Mouse (Mus musculus) hindbrain, embryonic 11.5 days (tissue): ENCODE results near the gene Slc32a1. TPM values are rescaled to one million over a fixed set of nuclear protein-coding genes. Genes with fewer than 3 reads are reported as not detected.

Experiments
- ATAC-seq: fragments of 200-750 bp; cut with Nextera tagmentation; 2 replicates; pipeline ENCODE4 v1.8.0; 2017; ENCODE audit warnings: mild to moderate bottlenecking, moderate TSS enrichment, moderate library complexity; ENCODE audit not compliant: low FRiP score
- DNase-seq: peaks from one replicate; pipeline ENCODE4 v3.0.0-alpha.2; 2015; ENCODE audit warnings: low spot score
- H3K27ac ChIP-seq: fragments of 300-500 bp; sonication (generic); 2 replicates; pipeline ENCODE4 v1.5.1; 2014; ENCODE audit warnings: mild to moderate bottlenecking, low read depth, low read length
- H3K27me3 ChIP-seq: fragments of 300-500 bp; sonication (generic); 2 replicates; pipeline ENCODE4 v1.6.1; 2014; ENCODE audit warnings: mild to moderate bottlenecking, low read length, moderate library complexity, mixed read lengths; ENCODE audit not compliant: control insufficient read depth, insufficient read depth
- H3K36me3 ChIP-seq: fragments of 300-500 bp; sonication (generic); 2 replicates; pipeline ENCODE4 v1.6.1; 2014; ENCODE audit warnings: mild to moderate bottlenecking, low read length, moderate library complexity, mixed read lengths; ENCODE audit not compliant: control insufficient read depth, insufficient read depth
- H3K4me1 ChIP-seq: fragments of 300-500 bp; sonication (generic); replicated peaks from 2 replicates; pipeline ENCODE4 v1.6.1; 2014; ENCODE audit warnings: low read length, mixed read lengths; ENCODE audit not compliant: control insufficient read depth, insufficient read depth
- H3K4me2 ChIP-seq: fragments of 300-500 bp; sonication (generic); replicated peaks from 2 replicates; pipeline ENCODE4 v1.6.1; 2014; ENCODE audit warnings: mild to moderate bottlenecking, low read depth, low read length
- H3K4me3 ChIP-seq: fragments of 300-500 bp; sonication (generic); 2 replicates; pipeline ENCODE4 v1.5.1; 2014; ENCODE audit warnings: low read depth, low read length
- H3K9ac ChIP-seq: fragments of 300-500 bp; sonication (generic); 2 replicates; pipeline ENCODE4 v1.6.1; 2014; ENCODE audit warnings: low read depth, low read length
- H3K9me3 ChIP-seq: fragments of 300-500 bp; sonication (generic); 2 replicates; pipeline ENCODE4 v1.6.1; 2016; ENCODE audit warnings: low read length; ENCODE audit not compliant: control insufficient read depth
- WGBS: fragments of 180-500 bp; shearing (Covaris S2); extraction: QIAGEN DNeasy Blood & Tissue Kit; methylation state at CpG from one replicate; pipeline ENCODE4 v1.1.7; 2014; 5-methylcytosine and 5-hydroxymethylcytosine counted together
- polyA plus RNA-seq: library from polyadenylated mRNA; unstranded; fragments of >200 nt; fragmentation: Nextera tagmentation; extraction: Ambion mirVana; gene quantifications from 2 replicates; pipeline ENCODE4 v1.2.1, GENCODE M21; 2014

Slc32a1 gene
- polyA plus RNA-seq, 1 experiment from 2014 or later: 2.9 TPM

DNA sequence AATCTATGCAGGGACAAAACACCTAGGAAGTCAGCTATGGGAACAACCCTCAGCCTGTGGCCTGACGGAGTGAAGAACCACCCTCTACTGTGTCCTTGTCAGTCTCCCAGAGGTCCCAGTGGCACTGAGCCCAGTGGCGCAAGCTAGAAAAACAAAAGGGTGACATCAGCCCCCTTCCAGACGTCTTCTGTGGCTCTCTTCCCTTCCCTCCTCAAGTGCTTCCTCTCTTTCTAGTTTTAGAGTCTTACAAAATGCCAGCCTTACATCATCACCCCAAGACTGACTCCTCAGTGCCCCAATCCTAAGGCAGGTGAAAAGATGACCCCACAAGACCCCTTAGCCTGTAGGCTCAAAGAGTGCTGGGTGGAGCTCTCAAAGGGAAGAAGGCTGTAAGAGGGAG is 20.1 kb upstream of the Slc32a1 start:
- Histone ChIP-seq H3K27me3 (no peaks in the 10 kb centered on the region; the same call in 1 of the 2 replicates), H3K27ac (no peak overlapping the region), H3K4me1 (0 out of 2 replicates have a peak, but pooled peaks cover 2% of the 10 kb centered on the region), H3K4me2 (no peak overlapping the region), H3K9ac (no peak overlapping the region), H3K9me3 (no peaks in the 10 kb centered on the region), H3K4me3 (no peak overlapping the region), H3K36me3 (no peaks in the 10 kb centered on the region)
- ATAC-seq (no peak), DNase-seq (no peak)
- 64% methylated on average over 3 of the region's 3 CpGs for WGBS

DNA sequence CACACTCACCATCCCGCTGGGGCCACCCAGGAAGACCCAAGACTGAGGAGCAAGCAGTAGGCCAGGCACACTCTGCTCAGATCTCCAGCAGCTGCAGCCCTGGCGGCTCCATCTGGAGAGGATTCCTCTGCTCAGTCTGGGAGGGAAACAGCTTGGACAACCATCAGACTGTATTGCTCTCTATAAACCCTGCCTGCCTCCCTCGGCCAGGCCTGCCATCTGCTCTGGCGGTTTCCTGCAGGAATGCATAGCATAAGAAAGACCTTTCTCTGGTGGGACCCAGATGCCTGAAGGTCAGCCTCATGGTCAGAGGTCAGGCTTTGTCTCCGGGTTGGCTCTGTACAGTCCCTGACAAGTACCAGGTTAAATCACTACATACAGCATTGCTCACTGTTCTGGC is 19.3 kb upstream of the Slc32a1 start:
- H3K9ac ChIP-seq: no peak overlapping the region
- H3K4me2 ChIP-seq: no peak overlapping the region
- 0 out of 2 replicates have a peak, but pooled peaks cover 4% of the 10 kb centered on the region for H3K4me1 ChIP-seq
- WGBS: 44% methylated on average over 5 of the region's 5 CpGs
- H3K4me3 ChIP-seq: no peak overlapping the region
- H3K36me3 ChIP-seq: no peaks in the 10 kb centered on the region
- no peaks in the 10 kb centered on the region; the same call in none of the 2 replicates for H3K27me3 ChIP-seq
- H3K9me3 ChIP-seq: no peaks in the 10 kb centered on the region
- DNase-seq (peak; percentile 36), ATAC-seq (peak; percentile 40; the same call in 1 of the 2 replicates)
- H3K27ac ChIP-seq: no peak overlapping the region

DNA sequence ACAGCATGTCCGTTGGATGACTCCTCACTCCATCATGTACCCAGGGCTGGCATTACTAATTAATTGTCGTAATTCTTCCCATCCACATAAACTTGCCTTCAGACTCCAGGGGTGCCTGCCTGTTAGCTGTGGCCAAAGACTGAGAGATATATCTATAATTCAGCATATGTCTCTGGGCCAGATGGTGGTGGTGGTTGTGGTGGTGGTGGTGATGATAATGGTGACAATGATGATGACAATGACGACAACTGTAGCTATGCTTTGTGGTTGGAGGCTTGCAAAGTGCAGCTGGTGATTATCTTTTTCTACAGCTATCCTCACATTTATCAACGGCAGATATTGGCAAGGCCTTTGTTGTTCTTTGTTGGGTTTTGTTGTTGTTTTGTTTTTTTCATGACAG is 17.2 kb upstream of the Slc32a1 start:
- Histone ChIP-seq H3K4me1 (0 out of 2 replicates have a peak, but pooled peaks cover 4% of the 10 kb centered on the region), H3K27ac (no peak overlapping the region), H3K4me2 (no peak overlapping the region), H3K36me3 (no peaks in the 10 kb centered on the region), H3K9me3 (no peaks in the 10 kb centered on the region), H3K27me3 (no peaks in the 10 kb centered on the region; the same call in none of the 2 replicates), H3K9ac (no peak overlapping the region), H3K4me3 (no peak overlapping the region)
- no peak for DNase-seq
- WGBS: 87% methylated on average over 4 of the region's 4 CpGs
- ATAC-seq: no peak

DNA sequence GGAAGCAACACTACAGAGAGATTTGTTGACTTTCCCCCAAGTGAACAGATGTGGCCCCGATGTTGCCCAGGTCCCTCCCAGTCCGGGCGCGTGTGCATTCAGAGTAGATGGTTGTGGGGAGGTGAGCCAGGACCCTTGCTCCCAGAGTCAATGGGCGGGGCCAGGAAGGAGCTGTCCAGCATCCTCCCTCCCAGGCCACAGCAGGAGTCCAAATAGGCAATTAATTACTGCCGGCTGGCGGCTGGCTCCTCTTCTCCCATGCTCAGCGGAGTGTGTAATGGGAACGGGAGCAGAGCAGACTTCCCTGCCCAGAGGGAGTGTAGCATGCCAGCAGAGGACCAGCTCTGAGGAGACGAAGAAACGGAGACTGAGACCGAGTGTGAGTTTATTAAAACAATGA is 15.5 kb upstream of the Slc32a1 start:
- Histone ChIP-seq H3K4me1 (0 out of 2 replicates have a peak, but pooled peaks cover 4% of the 10 kb centered on the region), H3K4me2 (peak overlapping the region; percentile 15; the same call in 1 of the 2 replicates), H3K27me3 (peaks cover 4% of the 10 kb centered on the region), H3K36me3 (no peaks in the 10 kb centered on the region), H3K4me3 (no peak overlapping the region), H3K9me3 (no peaks in the 10 kb centered on the region), H3K27ac (peak overlapping the region; percentile 70), H3K9ac (peak overlapping the region; percentile 17; the same call in 1 of the 2 replicates)
- peak; percentile 82 for DNase-seq
- 0% methylated on average over 11 of the region's 12 CpGs for WGBS
- peak; percentile 84 for ATAC-seq

DNA sequence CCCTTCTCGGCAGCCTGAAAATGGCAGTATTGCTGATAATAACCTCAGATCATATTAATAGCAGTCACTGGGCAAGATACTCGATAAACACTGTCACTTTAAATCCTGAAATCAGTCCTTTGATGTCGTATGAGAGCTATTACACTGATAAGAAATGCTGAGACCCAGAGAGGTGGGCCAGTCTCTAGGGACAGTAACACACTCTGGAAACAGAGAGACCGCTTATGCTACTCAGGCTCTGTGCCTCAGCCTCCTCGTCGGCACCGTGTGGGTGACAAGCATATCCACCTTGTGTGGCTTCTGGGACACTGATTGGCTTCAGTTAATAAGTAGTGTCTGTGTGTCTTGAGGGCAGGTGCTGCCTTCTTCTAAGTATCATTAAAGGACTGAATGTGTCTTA is 15.0 kb upstream of the Slc32a1 start:
- Histone ChIP-seq H3K4me1 (0 out of 2 replicates have a peak, but pooled peaks cover 4% of the 10 kb centered on the region), H3K4me3 (no peak overlapping the region), H3K9ac (peak overlapping the region; percentile 17; the same call in 1 of the 2 replicates), H3K36me3 (no peaks in the 10 kb centered on the region), H3K27me3 (peaks cover 7% of the 10 kb centered on the region), H3K9me3 (no peaks in the 10 kb centered on the region), H3K27ac (peak overlapping the region; percentile 70), H3K4me2 (peak overlapping the region; percentile 15; the same call in 1 of the 2 replicates)
- WGBS: 19% methylated on average over 7 of the region's 7 CpGs
- peak; percentile 56; the same call in 1 of the 2 replicates for ATAC-seq
- DNase-seq: peak; percentile 30

DNA sequence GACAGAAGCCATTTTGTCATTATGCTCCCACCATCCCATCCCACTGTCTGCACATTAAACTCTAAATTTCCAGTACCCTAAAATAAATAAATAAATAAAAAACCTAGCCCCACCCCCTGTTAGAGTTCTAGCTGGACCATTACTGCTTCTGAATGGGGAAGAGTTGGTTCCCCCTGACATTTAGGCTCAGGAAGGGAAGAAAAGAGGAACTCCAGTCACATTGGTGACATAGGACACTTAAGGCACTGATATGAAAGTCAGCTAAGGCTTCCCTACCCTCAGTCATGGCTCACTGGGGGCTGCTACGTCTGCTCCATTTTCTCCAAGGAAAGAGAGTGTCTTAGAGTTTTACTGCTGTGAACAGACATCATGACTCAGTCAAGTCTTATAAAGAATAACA is 13.8 kb upstream of the Slc32a1 start:
- Histone ChIP-seq H3K27me3 (peaks cover 7% of the 10 kb centered on the region), H3K36me3 (no peaks in the 10 kb centered on the region), H3K4me2 (no peak overlapping the region), H3K9me3 (no peaks in the 10 kb centered on the region), H3K4me3 (no peak overlapping the region), H3K27ac (no peak overlapping the region), H3K4me1 (0 out of 2 replicates have a peak, but pooled peaks cover 4% of the 10 kb centered on the region), H3K9ac (no peak overlapping the region)
- DNase-seq: no peak
- 66% methylated on average over 1 of the region's 1 CpGs for WGBS
- ATAC-seq: no peak

DNA sequence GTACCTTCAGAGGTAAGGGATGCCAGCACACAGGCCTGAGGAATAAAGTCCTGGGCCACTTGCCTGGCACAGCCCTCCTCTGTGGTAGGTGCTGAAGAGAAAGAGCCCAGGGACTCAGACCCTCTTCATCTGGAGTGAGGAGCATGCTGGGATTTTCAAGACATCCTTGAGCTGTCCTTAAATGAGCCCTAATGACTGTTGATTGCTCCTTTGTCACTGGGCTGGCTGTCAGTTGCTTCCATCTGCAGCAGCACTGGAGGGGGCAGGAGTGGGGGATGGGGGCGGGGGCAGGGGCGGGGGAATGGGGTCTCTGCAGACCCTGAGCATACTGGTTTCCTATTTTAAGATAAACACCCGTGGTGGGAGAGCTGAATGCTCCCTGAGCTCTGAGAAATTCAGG is 10.1 kb upstream of the Slc32a1 start:
- ATAC-seq (no peak), DNase-seq (no peak)
- Histone ChIP-seq H3K9ac (no peak overlapping the region), H3K36me3 (no peaks in the 10 kb centered on the region), H3K4me2 (no peak overlapping the region), H3K4me3 (no peak overlapping the region), H3K9me3 (no peaks in the 10 kb centered on the region), H3K27ac (no peak overlapping the region), H3K27me3 (peaks cover 7% of the 10 kb centered on the region; the same call in 1 of the 2 replicates), H3K4me1 (0 out of 2 replicates have a peak, but pooled peaks cover 2% of the 10 kb centered on the region)
- 33% methylated on average over 3 of the region's 3 CpGs for WGBS

DNA sequence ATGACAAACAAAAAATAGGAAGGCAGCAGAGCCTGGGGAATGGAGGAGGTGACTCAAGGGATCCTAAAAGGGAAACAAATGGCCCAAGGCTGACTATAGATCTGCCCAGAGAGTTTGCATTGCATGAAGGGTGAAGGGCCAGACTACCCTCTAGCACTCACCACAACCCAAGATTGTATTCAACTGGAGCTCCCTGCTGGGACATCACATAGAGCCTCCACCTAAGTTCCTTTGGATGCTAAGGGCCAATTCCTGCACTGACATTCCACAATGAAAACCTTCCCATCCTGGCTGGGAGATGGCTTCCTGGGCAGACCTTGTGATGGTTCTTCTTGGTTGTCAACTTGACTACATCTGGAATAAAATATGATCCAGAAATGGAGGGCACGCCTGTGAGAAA is 9.2 kb upstream of the Slc32a1 start:
- Histone ChIP-seq H3K9ac (no peak overlapping the region), H3K4me3 (no peak overlapping the region), H3K4me2 (no peak overlapping the region), H3K27ac (no peak overlapping the region), H3K4me1 (peaks cover 2% of the 10 kb centered on the region; the same call in 1 of the 2 replicates), H3K36me3 (no peaks in the 10 kb centered on the region), H3K9me3 (no peaks in the 10 kb centered on the region), H3K27me3 (peaks cover 7% of the 10 kb centered on the region; the same call in 1 of the 2 replicates)
- ATAC-seq: no peak
- 85% methylated on average over 1 of the region's 1 CpGs for WGBS
- no peak for DNase-seq

DNA sequence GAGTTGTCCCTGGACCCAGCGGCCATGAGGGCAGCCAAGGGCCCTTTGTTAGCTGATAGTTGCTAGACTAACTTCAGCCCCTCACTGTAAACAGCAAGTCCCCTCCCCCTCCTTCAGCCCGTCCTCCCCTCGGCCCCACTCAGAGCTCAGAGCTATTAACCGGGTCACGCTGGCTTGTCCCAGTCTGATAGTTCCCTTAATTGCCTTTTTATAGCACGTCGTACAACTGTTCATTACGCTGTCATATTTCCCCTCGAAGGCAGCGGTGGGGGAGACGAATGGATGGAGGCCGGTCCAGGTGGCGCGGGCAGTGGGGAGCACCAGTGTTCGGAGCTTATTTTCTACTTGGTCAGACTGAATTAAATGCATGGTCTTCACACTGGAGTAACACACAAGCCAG is 7.9 kb upstream of the Slc32a1 start:
- no peak overlapping the region for H3K9ac ChIP-seq
- H3K27ac ChIP-seq: peak overlapping the region; percentile 67
- H3K27me3 ChIP-seq: peaks cover 17% of the 10 kb centered on the region
- H3K4me3 ChIP-seq: no peak overlapping the region
- 29% methylated on average over 15 of the region's 15 CpGs for WGBS
- no peaks in the 10 kb centered on the region for H3K9me3 ChIP-seq
- H3K4me1 ChIP-seq: peaks cover 2% of the 10 kb centered on the region; the same call in 1 of the 2 replicates
- H3K36me3 ChIP-seq: no peaks in the 10 kb centered on the region
- ATAC-seq (peak; percentile 69), DNase-seq (peak; percentile 49)
- no peak overlapping the region for H3K4me2 ChIP-seq
